Mouse (Mus musculus) heart, embryonic 16.5 days (tissue): Measurements from ENCODE around the gene Spin1. TPM values are rescaled to one million over a fixed set of nuclear protein-coding genes. Genes with fewer than 3 reads are reported as not detected.
A peak's percentile ranks its signal among the peaks of the same experiment; 100 is the strongest.
"Not testable (repeated sequence)": the region's sequence is repeated elsewhere in the genome, so short reads cannot be mapped to it uniquely, and the experiment has no call there.

Experiments used
- ATAC-seq: fragments of 200-750 bp; cut with Nextera tagmentation; replicated peaks from 2 replicates; pipeline ENCODE4 v1.8.0; 2017; ENCODE audit warnings: moderate number of reproducible peaks; ENCODE audit not compliant: insufficient read depth, low FRiP score; ENCODE audit errors: extremely low read depth
- H3K27ac ChIP-seq: fragments of 300-500 bp; sonication (generic); 2 replicates; pipeline ENCODE4 v1.5.1; 2014; ENCODE audit warnings: mild to moderate bottlenecking, low read length, control low read depth, moderate library complexity
- H3K27me3 ChIP-seq: fragments of 300-500 bp; sonication (generic); 2 replicates; pipeline ENCODE4 v1.6.1; 2014; ENCODE audit warnings: low read length, mixed read lengths; ENCODE audit not compliant: control insufficient read depth, insufficient read depth
- H3K36me3 ChIP-seq: fragments of 300-500 bp; sonication (generic); 2 replicates; pipeline ENCODE4 v1.6.1; 2014; ENCODE audit not compliant: control insufficient read depth, insufficient read depth
- H3K4me1 ChIP-seq: fragments of 300-500 bp; sonication (generic); 2 replicates; pipeline ENCODE4 v1.6.1; 2014; ENCODE audit warnings: low read length, mixed read lengths; ENCODE audit not compliant: control insufficient read depth, insufficient read depth
- H3K4me2 ChIP-seq: fragments of 300-500 bp; sonication (generic); 2 replicates; pipeline ENCODE4 v1.6.1; 2014; ENCODE audit warnings: low read depth, mild to moderate bottlenecking, control low read depth, low read length
- H3K4me3 ChIP-seq: fragments of 300-500 bp; sonication (generic); 2 replicates; pipeline ENCODE4 v1.5.1; 2014; ENCODE audit warnings: mild to moderate bottlenecking, control low read depth, low read length
- H3K9ac ChIP-seq: fragments of 300-500 bp; sonication (generic); 2 replicates; pipeline ENCODE4 v1.6.1; 2014; ENCODE audit warnings: low read length, control low read depth
- H3K9me3 ChIP-seq: fragments of 300-500 bp; sonication (generic); replicated peaks from 2 replicates; pipeline ENCODE4 v1.6.1; 2016; ENCODE audit warnings: low read length; ENCODE audit not compliant: control insufficient read depth
- WGBS: fragments of 180-500 bp; shearing (Covaris S2); extraction: QIAGEN DNeasy Blood & Tissue Kit; methylation state at CpG from one replicate; pipeline ENCODE4 v1.1.7; 2014; 5-methylcytosine and 5-hydroxymethylcytosine counted together
- polyA plus RNA-seq: library from polyadenylated mRNA; unstranded; fragments of >200 nt; fragmentation: Nextera tagmentation; extraction: Ambion mirVana; gene quantifications from 2 replicates; pipeline ENCODE4 v1.2.1, GENCODE M21; 2015

The Spin1 gene
- polyA plus RNA-seq, 1 experiment from 2014 or later: 50.1 TPM

- Histone ChIP-seq H3K27ac (peak overlapping the region; percentile 84), H3K9me3 (peaks cover 4% of the 10 kb centered on the region; the same call in 1 of the 2 replicates), H3K36me3 (peaks cover 5% of the 10 kb centered on the region; the same call in 1 of the 2 replicates), H3K27me3 (no peaks in the 10 kb centered on the region), H3K4me1 (peaks cover 17% of the 10 kb centered on the region), H3K9ac (peak overlapping the region; percentile 85), H3K4me3 (peak overlapping the region; percentile 84), H3K4me2 (peak overlapping the region; percentile 68)
- 22% methylated on average over 11 of the region's 11 CpGs for WGBS
- no peak for ATAC-seq
These were observed 1.1 kb downstream of the Spin1 start for GRCm38 (mm10) chr13:51101777-51102132.

- peak overlapping the region; percentile 63 for H3K27ac ChIP-seq
- H3K9me3 ChIP-seq: peaks cover 6% of the 10 kb centered on the region; the same call in 1 of the 2 replicates
- peaks cover 5% of the 10 kb centered on the region; the same call in 1 of the 2 replicates for H3K36me3 ChIP-seq
- peaks cover 17% of the 10 kb centered on the region for H3K4me1 ChIP-seq
- peak overlapping the region; percentile 7 for H3K4me3 ChIP-seq
- H3K4me2 ChIP-seq: peak overlapping the region; percentile 47
- H3K9ac ChIP-seq: peak overlapping the region; percentile 39
- no peak for ATAC-seq
- H3K27me3 ChIP-seq: no peaks in the 10 kb centered on the region
- WGBS: 60% methylated on average over 9 of the region's 9 CpGs
These were observed 2.5 kb downstream of the Spin1 start for GRCm38 (mm10) chr13:51103111-51103725.

GRCm38 (mm10) chr13:51103861-51104650 lies 3.4 kb downstream of the Spin1 start:
- 96% methylated on average over 9 of the region's 9 CpGs for WGBS
- H3K4me3 ChIP-seq: no peak overlapping the region
- no peak for ATAC-seq
- H3K9me3 ChIP-seq: peaks cover 6% of the 10 kb centered on the region; the same call in 1 of the 2 replicates
- H3K9ac ChIP-seq: no peak overlapping the region
- H3K36me3 ChIP-seq: peaks cover 8% of the 10 kb centered on the region; the same call in 1 of the 2 replicates
- no peak overlapping the region for H3K27ac ChIP-seq
- no peaks in the 10 kb centered on the region for H3K27me3 ChIP-seq
- 0 out of 2 replicates have a peak overlapping the region, but pooled peaks have one; percentile 47 for H3K4me2 ChIP-seq
- H3K4me1 ChIP-seq: peaks cover 17% of the 10 kb centered on the region

GRCm38 (mm10) chr13:51105861-51106655 lies 5.4 kb downstream of the Spin1 start:
- no peak for ATAC-seq
- Histone ChIP-seq H3K4me2 (no peak overlapping the region), H3K36me3 (peaks cover 11% of the 10 kb centered on the region; the same call in 1 of the 2 replicates), H3K27ac (no peak overlapping the region), H3K9me3 (peaks cover 7% of the 10 kb centered on the region), H3K27me3 (no peaks in the 10 kb centered on the region), H3K9ac (no peak overlapping the region), H3K4me1 (peaks cover 11% of the 10 kb centered on the region), H3K4me3 (no peak overlapping the region)
- WGBS: 91% methylated on average over 3 of the region's 3 CpGs

GRCm38 (mm10) chr13:51106816-51107215 lies 6.1 kb downstream of the Spin1 start:
- Histone ChIP-seq H3K9ac (no peak overlapping the region), H3K4me1 (peaks cover 11% of the 10 kb centered on the region), H3K27me3 (no peaks in the 10 kb centered on the region), H3K27ac (no peak overlapping the region), H3K36me3 (peaks cover 13% of the 10 kb centered on the region; the same call in 1 of the 2 replicates), H3K4me2 (no peak overlapping the region), H3K4me3 (no peak overlapping the region), H3K9me3 (peaks cover 8% of the 10 kb centered on the region)
- ATAC-seq: no peak
- 90% methylated on average over 4 of the region's 4 CpGs for WGBS

- H3K4me1 ChIP-seq: peaks cover 4% of the 10 kb centered on the region; the same call in 1 of the 2 replicates
- 99% methylated on average over 2 of the region's 2 CpGs for WGBS
These were observed 8.8 kb downstream of the Spin1 start for GRCm38 (mm10) chr13:51109517-51109916.

GRCm38 (mm10) chr13:51114398-51114797 lies 13.7 kb downstream of the Spin1 start:
- H3K27me3 ChIP-seq: not testable (repeated sequence)

More at GRCm38 (mm10) chr13:51109517-51109916, 8.8 kb downstream of the Spin1 start:
- no peak for ATAC-seq
- Histone ChIP-seq H3K9ac (no peak overlapping the region), H3K4me2 (no peak overlapping the region), H3K9me3 (peaks cover 10% of the 10 kb centered on the region), H3K27me3 (no peaks in the 10 kb centered on the region), H3K4me3 (no peak overlapping the region), H3K27ac (no peak overlapping the region), H3K36me3 (peaks cover 8% of the 10 kb centered on the region; the same call in 1 of the 2 replicates)

GRCm38 (mm10) chr13:51115762-51116161 lies 15.1 kb downstream of the Spin1 start:
- 71% methylated on average over 3 of the region's 3 CpGs for WGBS
- Histone ChIP-seq H3K9ac (no peak overlapping the region), H3K36me3 (0 out of 2 replicates have a peak, but pooled peaks cover 2% of the 10 kb centered on the region), H3K4me3 (no peak overlapping the region), H3K4me1 (peaks cover 33% of the 10 kb centered on the region), H3K27me3 (no peaks in the 10 kb centered on the region), H3K9me3 (peaks cover 8% of the 10 kb centered on the region), H3K4me2 (no peak overlapping the region), H3K27ac (no peak overlapping the region)
- no peak for ATAC-seq

More at GRCm38 (mm10) chr13:51114398-51114797, 13.7 kb downstream of the Spin1 start:
- not testable (repeated sequence) for H3K36me3 ChIP-seq, H3K4me2 ChIP-seq, H3K9ac ChIP-seq, H3K4me3 ChIP-seq, H3K9me3 ChIP-seq, ATAC-seq
- Histone ChIP-seq H3K27ac (peak overlapping the region; percentile 49), H3K4me1 (peaks cover 19% of the 10 kb centered on the region)
- WGBS: 23% methylated on average over 4 of the region's 4 CpGs
